ENCODE assay signal across 8 mouse cellular contexts in the genomic region with DNA sequence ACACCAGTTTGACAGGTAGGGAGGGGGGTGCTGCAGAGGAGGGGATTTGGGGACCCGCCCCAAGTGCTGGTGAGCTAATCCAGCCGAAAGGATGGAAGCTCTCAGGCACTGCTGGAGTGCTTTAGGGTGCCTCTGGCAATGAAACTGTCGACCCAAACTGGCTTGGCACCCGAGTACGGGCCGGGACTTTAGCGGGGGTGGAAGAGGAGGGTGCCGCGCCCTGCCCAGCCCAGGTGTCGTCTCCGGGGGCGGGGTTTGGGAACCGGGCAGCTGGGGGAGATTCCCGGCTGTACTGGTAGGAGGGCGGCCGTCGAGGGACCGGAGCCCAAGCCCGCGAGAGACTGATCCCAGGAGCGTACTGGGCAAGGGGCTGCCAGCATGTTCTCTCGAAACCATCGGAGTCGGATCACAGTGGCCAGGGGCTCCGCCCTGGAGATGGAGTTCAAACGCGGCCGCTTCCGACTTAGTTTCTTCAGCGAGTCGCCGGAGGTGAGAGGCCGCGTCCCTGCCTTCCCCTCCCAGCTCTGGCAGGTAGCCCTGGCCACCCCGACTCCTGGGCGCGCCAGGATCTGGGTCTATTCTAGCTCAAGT. TPM values are rescaled to one million over a fixed set of nuclear protein-coding genes. Genes with fewer than 3 reads are reported as not detected.
A peak's percentile ranks its signal among the peaks of the same experiment; 100 is the strongest.
DNase-seq lines count a peak whose midpoint lies in the region; ATAC-seq and TF ChIP-seq lines count a peak whose summit lies in the region.

No protein-coding gene starts in this region.

- no peak for DNase-seq in kidney, postnatal 0 days (ENCODE audit: low spot score)
- peak; percentile 66 for DNase-seq in lung, postnatal 14 days
- no peak for DNase-seq in cerebellum, adult 2 months
- no peak for DNase-seq in layer of hippocampus, postnatal 14 days (ENCODE audit: low spot score in 2 of 2)
- no peak for DNase-seq in layer of hippocampus, postnatal 25 days (ENCODE audit: extremely low spot score in 1 of 2, low spot score in 1 of 2)

- ATAC-seq in heart, embryonic 15.5 days (replicated peaks; ENCODE audit: insufficient number of reproducible peaks, insufficient read depth, low FRiP score, low read depth), result no peak
- ATAC-seq in kidney, postnatal 0 days (replicated peaks; ENCODE audit: low FRiP score, low read depth), result no peak

- peak overlapping the region; percentile 83 for H3K9ac ChIP-seq in heart, embryonic 15.5 days
- H3K9ac ChIP-seq in kidney, postnatal 0 days (ENCODE audit: low read depth, low read length), result peak overlapping the region; percentile 83

- H3K4me2 ChIP-seq in heart, embryonic 15.5 days, result peak overlapping the region; percentile 88
- peak overlapping the region; percentile 87 for H3K4me2 ChIP-seq in kidney, postnatal 0 days (ENCODE audit: low read length)

- TF ChIP-seq POLR2A in cortical plate, adult 2 months (IDR thresholded peaks at IDR 0.05; ENCODE audit: extremely low read depth, insufficient read depth, low read length), result no peak
- TF ChIP-seq POLR2A in cerebellum, adult 2 months (IDR thresholded peaks at IDR 0.05; ENCODE audit: borderline replicate concordance, insufficient read depth, low read length), result no peak

- no peak for TF ChIP-seq CTCF in E14TG2a.4 (conservative IDR thresholded peaks at IDR 0.05; ENCODE audit: low read length)
- no peak for TF ChIP-seq CTCF in cortical plate, adult 2 months (IDR thresholded peaks at IDR 0.05; ENCODE audit: extremely low read depth, insufficient read depth, low read length)
- no peak for TF ChIP-seq CTCF in kidney, postnatal 0 days (IDR thresholded peaks at IDR 0.05; ENCODE audit: low read depth)
- no peak for TF ChIP-seq CTCF in cerebellum, adult 2 months (IDR thresholded peaks at IDR 0.05; ENCODE audit: borderline replicate concordance, insufficient read depth, low read depth, low read length)

- no peaks in the 10 kb centered on the region for H3K36me3 ChIP-seq in E14TG2a.4 (ENCODE audit: insufficient read depth, low read length)
- H3K36me3 ChIP-seq in heart, embryonic 15.5 days, result no peaks in the 10 kb centered on the region
- H3K36me3 ChIP-seq in kidney, postnatal 0 days (ENCODE audit: insufficient read depth, low read length), result 0 out of 2 replicates have a peak, but pooled peaks cover 4% of the 10 kb centered on the region

- H3K27me3 ChIP-seq in E14TG2a.4 (ENCODE audit: insufficient read depth, low read length), result peaks cover 66% of the 10 kb centered on the region
- H3K27me3 ChIP-seq in heart, embryonic 15.5 days, result no peaks in the 10 kb centered on the region
- no peaks in the 10 kb centered on the region for H3K27me3 ChIP-seq in kidney, postnatal 0 days (ENCODE audit: insufficient read depth, low read length)
- no peaks in the 10 kb centered on the region; the same call in 1 of the 2 replicates for H3K27me3 ChIP-seq in cerebellum, adult 2 months (ENCODE audit: control insufficient read depth, insufficient read depth, low read length)

- H3K4me1 ChIP-seq in E14TG2a.4 (replicated peaks; ENCODE audit: low read depth, low read length), result peaks cover 58% of the 10 kb centered on the region
- H3K4me1 ChIP-seq in cortical plate, adult 2 months (ENCODE audit: control insufficient read depth, insufficient read depth, low read length), result no peaks in the 10 kb centered on the region
- peaks cover 34% of the 10 kb centered on the region for H3K4me1 ChIP-seq in heart, embryonic 15.5 days (replicated peaks)
- H3K4me1 ChIP-seq in kidney, postnatal 0 days (replicated peaks; ENCODE audit: insufficient read depth, low read length), result peaks cover 25% of the 10 kb centered on the region
- no peaks in the 10 kb centered on the region for H3K4me1 ChIP-seq in cerebellum, adult 2 months (ENCODE audit: control insufficient read depth, insufficient read depth, low read length)

- peak overlapping the region; percentile 66 for H3K4me3 ChIP-seq in E14TG2a.4 (replicated peaks; ENCODE audit: low read length)
- H3K4me3 ChIP-seq in cortical plate, adult 2 months (ENCODE audit: insufficient read depth, low read length), result peak overlapping the region; percentile 54
- H3K4me3 ChIP-seq in heart, embryonic 15.5 days, result peak overlapping the region; percentile 68
- H3K4me3 ChIP-seq in kidney, postnatal 0 days (replicated peaks; ENCODE audit: low read depth, low read length), result peak overlapping the region; percentile 53
- no peak overlapping the region for H3K4me3 ChIP-seq in cerebellum, adult 2 months (replicated peaks; ENCODE audit: insufficient read depth, low read depth, low read length)

- WGBS in heart, embryonic 15.5 days, result 9% methylated on average over 37 of the region's 37 CpGs
- 3% methylated on average over 37 of the region's 37 CpGs for WGBS in kidney, postnatal 0 days
- 9% methylated on average over 37 of the region's 37 CpGs for WGBS in cerebellum, adult 2 months

- H3K9me3 ChIP-seq in E14TG2a.4 (ENCODE audit: low read length), result no peaks in the 10 kb centered on the region
- H3K9me3 ChIP-seq in heart, embryonic 15.5 days (replicated peaks), result no peaks in the 10 kb centered on the region
- no peaks in the 10 kb centered on the region for H3K9me3 ChIP-seq in kidney, postnatal 0 days (replicated peaks; ENCODE audit: low read length)

- peak overlapping the region; percentile 89 for H3K27ac ChIP-seq in cortical plate, adult 2 months (ENCODE audit: insufficient read depth, low read length)
- H3K27ac ChIP-seq in heart, embryonic 15.5 days, result peak overlapping the region; percentile 100
- H3K27ac ChIP-seq in kidney, postnatal 0 days, result peak overlapping the region; percentile 100
- H3K27ac ChIP-seq in cerebellum, adult 2 months (ENCODE audit: insufficient read depth, low read length), result no peak overlapping the region

RNA-seq across cellular contexts. Expression of gene Rtkn, which starts 0.4 kb away (rescaled TPM):
- polyA plus RNA-seq in cortical plate, adult 2 months (2012; rRNA removed), result 163 and 169 TPM in 2 replicates
- polyA plus RNA-seq in heart, embryonic 15.5 days (2015; fragmentation: Nextera tagmentation; extraction: Ambion mirVana), result 19.3 and 26.2 TPM in 2 replicates
- polyA plus RNA-seq in kidney, postnatal 0 days (2015; fragmentation: Nextera tagmentation; extraction: Ambion mirVana), result 38.5 and 40.3 TPM in 2 replicates
- polyA plus RNA-seq in cerebellum, adult 2 months (2012; rRNA removed), result 88.8 and 97.2 TPM in 2 replicates
- 10 to 100 TPM; 61.2 to 65.1 TPM for total RNA-seq in layer of hippocampus, postnatal 14 days (2021)
- total RNA-seq in layer of hippocampus, postnatal 25 days (2021), result 10 to 100 TPM; 83.6 to 93.5 TPM

RNA-seq across cellular contexts. Expression of gene Ino80b, which starts 10.4 kb away (rescaled TPM):
- polyA plus RNA-seq in cortical plate, adult 2 months (2012; rRNA removed), result 23.2 and 25.5 TPM in 2 replicates
- 7.4 and 9.2 TPM in 2 replicates for polyA plus RNA-seq in heart, embryonic 15.5 days (2015; fragmentation: Nextera tagmentation; extraction: Ambion mirVana)
- 14.5 and 16.2 TPM in 2 replicates for polyA plus RNA-seq in kidney, postnatal 0 days (2015; fragmentation: Nextera tagmentation; extraction: Ambion mirVana)
- 25.1 and 25.3 TPM in 2 replicates for polyA plus RNA-seq in cerebellum, adult 2 months (2012; rRNA removed)
- total RNA-seq in layer of hippocampus, postnatal 14 days (2021), result 10 to 100 TPM; 24.1 TPM
- 10 to 100 TPM; 24.0 to 26.2 TPM for total RNA-seq in layer of hippocampus, postnatal 25 days (2021)

RNA-seq across cellular contexts. Expression of gene Wbp1, which starts 14.3 kb away (rescaled TPM):
- 74.4 and 78.5 TPM in 2 replicates for polyA plus RNA-seq in cortical plate, adult 2 months (2012; rRNA removed)
- 81.9 and 99.5 TPM in 2 replicates for polyA plus RNA-seq in heart, embryonic 15.5 days (2015; fragmentation: Nextera tagmentation; extraction: Ambion mirVana)
- polyA plus RNA-seq in kidney, postnatal 0 days (2015; fragmentation: Nextera tagmentation; extraction: Ambion mirVana), result 108 and 115 TPM in 2 replicates
- polyA plus RNA-seq in cerebellum, adult 2 months (2012; rRNA removed), result 88.2 and 93.1 TPM in 2 replicates
- 10 to 100 TPM; 66.7 to 72.6 TPM for total RNA-seq in layer of hippocampus, postnatal 14 days (2021)
- total RNA-seq in layer of hippocampus, postnatal 25 days (2021), result 10 to 100 TPM; 54.3 to 58.0 TPM

RNA-seq across cellular contexts. Expression of gene Mogs, which starts 20.4 kb away (rescaled TPM):
- 31.4 and 32.6 TPM in 2 replicates for polyA plus RNA-seq in cortical plate, adult 2 months (2012; rRNA removed)
- 17.6 and 27.8 TPM in 2 replicates for polyA plus RNA-seq in heart, embryonic 15.5 days (2015; fragmentation: Nextera tagmentation; extraction: Ambion mirVana)
- 33.9 and 37.6 TPM in 2 replicates for polyA plus RNA-seq in kidney, postnatal 0 days (2015; fragmentation: Nextera tagmentation; extraction: Ambion mirVana)
- polyA plus RNA-seq in cerebellum, adult 2 months (2012; rRNA removed), result 31.7 and 33.5 TPM in 2 replicates
- total RNA-seq in layer of hippocampus, postnatal 14 days (2021), result 10 to 100 TPM; 22.0 to 27.2 TPM
- 10 to 100 TPM; 25.7 to 28.9 TPM for total RNA-seq in layer of hippocampus, postnatal 25 days (2021)

RNA-seq across cellular contexts. Expression of gene Wdr54, which starts 20.5 kb away (rescaled TPM):
- polyA plus RNA-seq in cortical plate, adult 2 months (2012; rRNA removed), result 29.0 and 34.1 TPM in 2 replicates
- 3.4 and 4.3 TPM in 2 replicates for polyA plus RNA-seq in heart, embryonic 15.5 days (2015; fragmentation: Nextera tagmentation; extraction: Ambion mirVana)
- 3.5 and 4.2 TPM in 2 replicates for polyA plus RNA-seq in kidney, postnatal 0 days (2015; fragmentation: Nextera tagmentation; extraction: Ambion mirVana)
- polyA plus RNA-seq in cerebellum, adult 2 months (2012; rRNA removed), result 22.7 and 29.1 TPM in 2 replicates
- total RNA-seq in layer of hippocampus, postnatal 14 days (2021), result 10 to 100 TPM; 24.4 to 26.0 TPM
- total RNA-seq in layer of hippocampus, postnatal 25 days (2021), result 10 to 100 TPM; 25.1 to 28.4 TPM
